Mouse (Mus musculus) CH12.LX (cell line): ENCODE data around the gene Cox17. TPM values are rescaled to one million over a fixed set of nuclear protein-coding genes. Genes with fewer than 3 reads are reported as not detected.

Experiments used
- DNase-seq: peaks from one replicate; pipeline ENCODE4 v3.0.0-alpha.2; 2013; ENCODE audit errors: extremely low read depth
- H3K27ac ChIP-seq: 2 replicates; pipeline ENCODE4 v1.5.1; 2012; ENCODE audit warnings: low read depth, mild to moderate bottlenecking, control low read depth, moderate library complexity; ENCODE audit not compliant: insufficient read depth
- H3K27me3 ChIP-seq: replicated peaks from 2 replicates; pipeline ENCODE3; 2012; ENCODE audit warnings: inconsistent platforms
- H3K36me3 ChIP-seq, 2 experiments: replicated peaks in 1 of 2; 2 replicates each; pipeline versions ENCODE3 to v1.6.1; 2012; ENCODE audit warnings: inconsistent platforms in 1 of 2, low read length in 1 of 2, mild to moderate bottlenecking in 1 of 2, mixed read lengths in 1 of 2, moderate library complexity in 1 of 2; ENCODE audit not compliant: control insufficient read depth in 1 of 2, insufficient read depth in 1 of 2
- H3K4me1 ChIP-seq, 2 experiments: 2 replicates each; pipeline ENCODE4 v1.6.1; 2012; ENCODE audit warnings: inconsistent platforms in 1 of 2, moderate library complexity in 1 of 2; ENCODE audit not compliant: insufficient read depth in 2 of 2, control insufficient read depth in 1 of 2
- H3K4me2 ChIP-seq: 2 replicates; pipeline ENCODE4 v1.6.1; 2012; ENCODE audit warnings: low read depth, mild to moderate bottlenecking, control low read depth; ENCODE audit not compliant: poor library complexity, insufficient read depth, severe bottlenecking
- H3K4me3 ChIP-seq, 3 experiments: fragments of 150-350 bp in 1 of 3; sonication (generic) in 1 of 3; replicated peaks in 1 of 3; 2 replicates each; pipeline versions ENCODE3 to v1.5.1; 2011 to 2012; ENCODE audit warnings: low read depth in 2 of 3, low read length in 2 of 3, mild to moderate bottlenecking in 2 of 3, moderate library complexity in 2 of 3, control low read depth in 1 of 3, improper control_type of control experiment in 1 of 3, inconsistent platforms in 1 of 3, mixed read lengths in 1 of 3; ENCODE audit not compliant: poor library complexity in 1 of 3
- H3K79me2 ChIP-seq: replicated peaks from 2 replicates; pipeline ENCODE4 v1.6.1; 2012; ENCODE audit warnings: mild to moderate bottlenecking, moderate library complexity; ENCODE audit not compliant: control insufficient read depth, poor library complexity, insufficient read depth, severe bottlenecking; ENCODE audit errors: extremely low read depth
- H3K9ac ChIP-seq: 2 replicates; pipeline ENCODE4 v1.6.1; 2012; ENCODE audit warnings: low read depth, mild to moderate bottlenecking, control low read depth, moderate library complexity; ENCODE audit not compliant: insufficient read depth
- H3K9me3 ChIP-seq: replicated peaks from 2 replicates; pipeline ENCODE3; 2012; ENCODE audit warnings: low read length, inconsistent platforms, mixed read lengths
- CHD2 ChIP-seq: IDR thresholded peaks from 2 replicates; pipeline ENCODE4 v1.6.1; 2011; ENCODE audit warnings: low read length, improper control_type of control experiment
- CTCF ChIP-seq, 2 experiments: IDR thresholded peaks in 1 of 2; conservative IDR thresholded peaks in 1 of 2; 2 replicates each; pipeline ENCODE4 v1.5.1; 2011 to 2012; ENCODE audit warnings: low read depth in 2 of 2, low read length in 2 of 2, improper control_type of control experiment in 1 of 2, inconsistent platforms in 1 of 2, mild to moderate bottlenecking in 1 of 2, moderate library complexity in 1 of 2
- E2F4 ChIP-seq: IDR thresholded peaks from 2 replicates; pipeline ENCODE4 v1.6.1; 2011; ENCODE audit warnings: low read depth, low read length, improper control_type of control experiment; ENCODE audit not compliant: insufficient replicate concordance
- ELF1 ChIP-seq: IDR thresholded peaks from 2 replicates; pipeline ENCODE4 v1.6.1; 2014; ENCODE audit warnings: low read depth, mild to moderate bottlenecking, inconsistent platforms, low read length, improper control_type of control experiment
- EP300 ChIP-seq: IDR thresholded peaks from 2 replicates; pipeline ENCODE4 v1.6.1; 2011; ENCODE audit warnings: low read length, improper control_type of control experiment
- ETS1 ChIP-seq: conservative IDR thresholded peaks from 2 replicates; pipeline ENCODE4 v1.6.1; 2012; ENCODE audit warnings: low read depth, mild to moderate bottlenecking, inconsistent platforms, low read length, improper control_type of control experiment, moderate library complexity
- GABPA ChIP-seq: IDR thresholded peaks from 2 replicates; pipeline ENCODE4 v1.6.1; 2012; ENCODE audit warnings: low read depth, low read length, improper control_type of control experiment, inconsistent platforms; ENCODE audit not compliant: insufficient replicate concordance
- IRF4 ChIP-seq: IDR thresholded peaks from 2 replicates; pipeline ENCODE4 v1.6.1; 2014; ENCODE audit warnings: low read depth, mild to moderate bottlenecking, inconsistent platforms, low read length, improper control_type of control experiment
- JUN ChIP-seq: IDR thresholded peaks from 2 replicates; pipeline ENCODE4 v1.6.1; 2011; ENCODE audit warnings: low read depth, mild to moderate bottlenecking, low read length, improper control_type of control experiment, moderate library complexity; ENCODE audit not compliant: insufficient read depth
- JUND ChIP-seq: conservative IDR thresholded peaks from 2 replicates; pipeline ENCODE4 v1.6.1; 2011; ENCODE audit warnings: low read depth, low read length, improper control_type of control experiment
- KAT2A ChIP-seq: IDR thresholded peaks from 2 replicates; pipeline ENCODE4 v1.6.1; 2012; ENCODE audit warnings: low read length, improper control_type of control experiment, inconsistent platforms; ENCODE audit not compliant: insufficient replicate concordance
- MAFK ChIP-seq: IDR thresholded peaks from 2 replicates; pipeline ENCODE4 v1.6.1; 2011; ENCODE audit warnings: low read length, improper control_type of control experiment; ENCODE audit not compliant: insufficient replicate concordance
- MAX ChIP-seq: IDR thresholded peaks from 2 replicates; pipeline ENCODE4 v1.6.1; 2011; ENCODE audit warnings: low read length, improper control_type of control experiment
- MAZ ChIP-seq: IDR thresholded peaks from 2 replicates; pipeline ENCODE4 v1.6.1; 2012; ENCODE audit warnings: low read depth, mild to moderate bottlenecking, inconsistent platforms, low read length, improper control_type of control experiment, moderate library complexity
- MEF2A ChIP-seq: IDR thresholded peaks from 2 replicates; pipeline ENCODE4 v1.6.1; 2014; ENCODE audit warnings: low read depth, mild to moderate bottlenecking, inconsistent platforms, low read length, improper control_type of control experiment, borderline replicate concordance
- MXI1 ChIP-seq: IDR thresholded peaks from 2 replicates; pipeline ENCODE4 v1.6.1; 2011; ENCODE audit warnings: mild to moderate bottlenecking, low read depth, low read length, improper control_type of control experiment
- MYC ChIP-seq: IDR thresholded peaks from 2 replicates; pipeline ENCODE4 v1.6.1; 2011; ENCODE audit warnings: low read depth, mild to moderate bottlenecking, improper control_type of control experiment, low read length
- NRF1 ChIP-seq: IDR thresholded peaks from 2 replicates; pipeline ENCODE4 v1.6.1; 2014; ENCODE audit warnings: low read depth, mild to moderate bottlenecking, inconsistent platforms, low read length, improper control_type of control experiment, moderate library complexity
- PAX5 ChIP-seq: IDR thresholded peaks from 2 replicates; pipeline ENCODE4 v1.6.1; 2012; ENCODE audit warnings: low read length, inconsistent platforms, mixed read lengths
- POLR2A ChIP-seq: IDR thresholded peaks from 2 replicates; pipeline ENCODE4 v1.6.1; 2011; ENCODE audit warnings: low read depth, mild to moderate bottlenecking, improper control_type of control experiment, low read length
- POLR2AphosphoS2 ChIP-seq: IDR thresholded peaks from 2 replicates; pipeline ENCODE4 v1.6.1; 2011; ENCODE audit warnings: low read depth, low read length, improper control_type of control experiment
- RAD21 ChIP-seq: IDR thresholded peaks from 2 replicates; pipeline ENCODE4 v1.6.1; 2011; ENCODE audit warnings: low read depth, mild to moderate bottlenecking, low read length, improper control_type of control experiment, moderate library complexity
- RCOR1 ChIP-seq: conservative IDR thresholded peaks from 2 replicates; pipeline ENCODE4 v1.6.1; 2012; ENCODE audit warnings: low read depth, mild to moderate bottlenecking, inconsistent platforms, low read length, improper control_type of control experiment
- SIN3A ChIP-seq: IDR thresholded peaks from 2 replicates; pipeline ENCODE4 v1.6.1; 2012; ENCODE audit warnings: low read length, improper control_type of control experiment, inconsistent platforms
- SMC3 ChIP-seq: IDR thresholded peaks from 2 replicates; pipeline ENCODE4 v1.6.1; 2011; ENCODE audit warnings: low read depth, low read length, improper control_type of control experiment
- TBP ChIP-seq: conservative IDR thresholded peaks from 2 replicates; pipeline ENCODE4 v1.6.1; 2011; ENCODE audit warnings: low read depth, low read length, improper control_type of control experiment
- TCF12 ChIP-seq: IDR thresholded peaks from 2 replicates; pipeline ENCODE4 v1.6.1; 2014; ENCODE audit warnings: low read depth, mild to moderate bottlenecking, inconsistent platforms, low read length, improper control_type of control experiment
- USF1 ChIP-seq: IDR thresholded peaks from 2 replicates; pipeline ENCODE4 v1.6.1; 2014; ENCODE audit warnings: low read depth, mild to moderate bottlenecking, inconsistent platforms, low read length, improper control_type of control experiment
- USF2 ChIP-seq: conservative IDR thresholded peaks from 2 replicates; pipeline ENCODE4 v1.6.1; 2011; ENCODE audit warnings: low read depth, low read length, improper control_type of control experiment
- ZMIZ1 ChIP-seq: IDR thresholded peaks from 2 replicates; pipeline ENCODE4 v1.6.1; 2012; ENCODE audit warnings: low read depth, mild to moderate bottlenecking, inconsistent platforms, low read length, improper control_type of control experiment
- ZNF384 ChIP-seq: IDR thresholded peaks from 2 replicates; pipeline ENCODE4 v1.6.1; 2012; ENCODE audit warnings: low read depth, low read length, improper control_type of control experiment, inconsistent platforms
- dilution Hi-C: fragments of 300-500 bp; cut with MboI; formaldehyde crosslinking; loops from 2 replicates; pipeline ENCODE4 v1.14.3; 2020; ENCODE audit warnings: low sequenced_read_pairs; ENCODE audit not compliant: extremely low pct_unique_long_range_greater_than_20kb, extremely low pct_ligation_motif_present
- in situ Hi-C: fragments of 300-500 bp; cut with MboI; formaldehyde crosslinking; loops from 3 replicates; pipeline ENCODE4 v1.14.3; 2019; ENCODE audit warnings: low sequenced_read_pairs, low pct_ligation_motif_present, low pct_unique_long_range_greater_than_20kb, mixed read lengths
- polyA plus RNA-seq: library from polyadenylated mRNA; unstranded; fragments of >175 nt; gene quantifications from 2 replicates; pipeline ENCODE4 v1.2.1, GENCODE M21; 2012; ENCODE audit warnings: low read depth; ENCODE audit not compliant: insufficient read length
- total RNA-seq, 2 experiments: library from RNA; depleted of rRNA; stranded (reverse); fragments of 300-350 nt in 1 of 2; fragments of >200 nt in 1 of 2; gene quantifications; 2 replicates each; pipeline ENCODE4 v1.2.3; 2012 to 2014

Cox17 gene
- total and polyA plus RNA-seq, 3 experiments: 410 to 706 (median 622) TPM

DNA sequence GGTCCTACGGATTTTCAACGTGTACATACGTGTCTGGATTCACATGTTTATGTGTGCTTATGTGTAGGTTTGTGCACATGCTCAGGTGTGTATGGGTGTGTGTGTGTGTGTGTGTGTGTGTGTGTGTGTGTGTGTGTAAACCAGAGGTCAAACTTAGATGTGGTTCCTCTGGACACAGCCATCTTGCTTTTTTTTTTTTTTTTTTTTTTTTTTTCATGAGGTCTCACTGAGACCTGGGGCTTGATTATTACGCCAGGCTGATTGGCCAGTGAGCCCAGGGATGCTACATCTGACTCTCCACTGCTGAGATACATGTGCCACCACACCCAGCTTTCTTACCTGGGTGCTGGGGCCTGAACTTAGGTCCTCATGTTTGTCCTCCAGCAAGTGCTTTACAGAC is 27.7 kb upstream of the Cox17 start:
- no peaks in the 10 kb centered on the region for H3K36me3 ChIP-seq
- no peak overlapping the region for H3K9ac ChIP-seq
- TF ChIP-seq ZMIZ1: no peak
- no peak for TF ChIP-seq POLR2AphosphoS2
- TF ChIP-seq PAX5: no peak
- TF ChIP-seq MAZ: no peak
- TF ChIP-seq ZNF384: peak; percentile 77
- TF ChIP-seq SIN3A: no peak
- in situ Hi-C loops: no loop called here
- peaks cover 5 to 8% of the 10 kb centered on the region in 2 experiments; a peak in 3 of 4 replicates for H3K4me1 ChIP-seq
- H3K4me3 ChIP-seq: no peak overlapping the region
- no peaks in the 10 kb centered on the region for H3K27me3 ChIP-seq
- dilution Hi-C loops: no loop called here
- H3K4me2 ChIP-seq: no peak overlapping the region
- no peaks in the 10 kb centered on the region for H3K79me2 ChIP-seq
- H3K27ac ChIP-seq: no peak overlapping the region
- H3K9me3 ChIP-seq: peaks cover 3% of the 10 kb centered on the region
- no peak for DNase-seq

DNA sequence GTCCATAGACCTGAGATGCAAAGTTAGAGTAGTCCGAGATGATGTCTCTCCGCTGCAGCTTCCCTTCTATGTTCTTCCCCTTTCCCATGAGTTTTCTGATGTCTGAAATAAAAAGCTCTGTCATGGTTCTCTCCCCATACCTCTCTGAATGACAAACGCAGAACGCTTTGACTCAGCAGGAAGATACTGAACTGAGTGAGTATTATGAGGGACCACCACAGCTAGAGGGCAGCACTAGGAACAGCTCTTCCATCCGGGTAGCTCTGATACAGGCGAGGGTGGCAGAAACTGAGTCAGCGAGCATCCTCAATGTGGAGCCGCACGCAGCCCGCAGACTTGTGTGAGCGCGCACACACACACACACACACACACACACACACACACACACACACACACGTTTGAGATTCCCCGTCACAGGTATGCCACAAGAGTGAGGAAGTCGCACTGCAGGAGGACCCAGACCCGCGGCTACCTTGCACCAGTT is 25.3 kb upstream of the Cox17 start:
- Histone ChIP-seq H3K27ac (no peak overlapping the region), H3K36me3 (no peaks in the 10 kb centered on the region), H3K27me3 (no peaks in the 10 kb centered on the region), H3K9me3 (no peaks in the 10 kb centered on the region), H3K4me2 (peak overlapping the region; percentile 37), H3K4me1 (peaks cover 9 to 13% of the 10 kb centered on the region in 2 experiments; a peak in 3 of 4 replicates), H3K4me3 (no peak overlapping the region), H3K9ac (no peak overlapping the region), H3K79me2 (no peaks in the 10 kb centered on the region)
- TF ChIP-seq MAZ (no peak), TCF12 (peak; percentile 58), TBP (no peak), SIN3A (peak; percentile 50; the same call in 1 of the 2 replicates), KAT2A (no peak), CHD2 (no peak), E2F4 (no peak), ELF1 (peak; percentile 59; the same call in 1 of the 2 replicates), GABPA (no peak), MAFK (peak; percentile 94), USF2 (no peak), IRF4 (peak; percentile 95), MEF2A (peak; percentile 48; the same call in 1 of the 2 replicates), RAD21 (peak; percentile 57), JUND (peak; percentile 86), USF1 (no peak), RCOR1 (peak; percentile 67; the same call in 1 of the 2 replicates), NRF1 (peak; percentile 40; the same call in 1 of the 2 replicates), JUN (peak; percentile 82), ETS1 (peak; percentile 78), SMC3 (peak; percentile 75), ZNF384 (peak; percentile 44; the same call in 1 of the 2 replicates), EP300 (peak; percentile 69), CTCF (conservative IDR thresholded peaks at IDR 0.05 in 1 of 2, IDR thresholded peaks at IDR 0.05 in 1 of 2; ENCODE audit: low read depth in 2 of 2, low read length in 2 of 2) (peak; percentile 47 to 87; a peak in 3 of 4 replicates), MYC (peak; percentile 9; the same call in 1 of the 2 replicates), MAX (no peak), POLR2A (no peak), MXI1 (0 out of 2 replicates have a peak, but pooled peaks have one; percentile 64), POLR2AphosphoS2 (no peak)
- dilution Hi-C loops: no loop called here
- peak; percentile 95 for DNase-seq
- in situ Hi-C loops: no loop called here
